8 mouse cellular contexts compared by ENCODE assay signal in genomic region chr16:30821191-30821910, GRCm38 (mm10).
DNase-seq lines count a peak whose midpoint lies in the region; ATAC-seq and TF ChIP-seq lines count a peak whose summit lies in the region.

No protein-coding gene starts in this region.

- TF ChIP-seq CTCF in lung, postnatal 0 days (IDR thresholded peaks at IDR 0.05) = no peak

- 3% methylated on average over 17 of the region's 17 CpGs for WGBS in embryonic facial prominence, embryonic 14.5 days
- 9% methylated on average over 17 of the region's 17 CpGs for WGBS in heart, embryonic 14.5 days
- WGBS in kidney, embryonic 16.5 days = 3% methylated on average over 17 of the region's 17 CpGs
- WGBS in lung, postnatal 0 days = 4% methylated on average over 17 of the region's 17 CpGs

- peak overlapping the region; percentile 18 for H3K4me3 ChIP-seq in embryonic facial prominence, embryonic 14.5 days (ENCODE audit: low read depth, low read length)
- H3K4me3 ChIP-seq in heart, embryonic 14.5 days (ENCODE audit: control insufficient read depth in 1 of 2, insufficient read depth in 1 of 2, low read depth in 1 of 2, low read length in 2 of 2) = peak overlapping the region; percentile 19 to 25
- H3K4me3 ChIP-seq in kidney, embryonic 16.5 days (ENCODE audit: low read length) = peak overlapping the region; percentile 22
- peak overlapping the region; percentile 4; the same call in 1 of the 2 replicates for H3K4me3 ChIP-seq in lung, postnatal 0 days (ENCODE audit: low read depth, low read length)

- peak; percentile 11 to 36 for DNase-seq in cerebellum, postnatal 25 days
- DNase-seq in cerebellum, adult 9-11 months = no peak
- peak; percentile 88 for DNase-seq in embryonic facial prominence, embryonic 14.5 days (ENCODE audit: low spot score)
- DNase-seq in lung, postnatal 0 days (ENCODE audit: low spot score) = peak; percentile 87
- peak; percentile 28 for DNase-seq in right cerebral cortex, postnatal 4 days

- H3K9me3 ChIP-seq in embryonic facial prominence, embryonic 14.5 days (ENCODE audit: control insufficient read depth, low read length) = no peaks in the 10 kb centered on the region
- no peaks in the 10 kb centered on the region for H3K9me3 ChIP-seq in heart, embryonic 14.5 days (ENCODE audit: control insufficient read depth, low read length)
- no peaks in the 10 kb centered on the region for H3K9me3 ChIP-seq in kidney, embryonic 16.5 days (ENCODE audit: low read length)
- H3K9me3 ChIP-seq in lung, postnatal 0 days (ENCODE audit: low read length) = no peaks in the 10 kb centered on the region

- peak overlapping the region; percentile 74 for H3K27ac ChIP-seq in embryonic facial prominence, embryonic 14.5 days (replicated peaks; ENCODE audit: low read depth, low read length)
- peak overlapping the region; percentile 75 to 85 for H3K27ac ChIP-seq in heart, embryonic 14.5 days (replicated peaks in 1 of 2; ENCODE audit: control insufficient read depth in 1 of 2, insufficient read depth in 1 of 2, low read depth in 2 of 2, low read length in 2 of 2)
- peak overlapping the region; percentile 95 for H3K27ac ChIP-seq in kidney, embryonic 16.5 days (ENCODE audit: low read length)
- peak overlapping the region; percentile 60 for H3K27ac ChIP-seq in lung, postnatal 0 days (ENCODE audit: low read length)

- TF ChIP-seq EP300 in lung, postnatal 0 days (IDR thresholded peaks at IDR 0.05) = peak; percentile 53; the same call in 1 of the 2 replicates

- H3K9ac ChIP-seq in embryonic facial prominence, embryonic 14.5 days (ENCODE audit: low read depth, low read length) = peak overlapping the region; percentile 35
- peak overlapping the region; percentile 57 for H3K9ac ChIP-seq in heart, embryonic 14.5 days (ENCODE audit: low read length)
- peak overlapping the region; percentile 53; the same call in 1 of the 2 replicates for H3K9ac ChIP-seq in kidney, embryonic 16.5 days (replicated peaks; ENCODE audit: low read length)
- no peak overlapping the region for H3K9ac ChIP-seq in lung, postnatal 0 days (replicated peaks; ENCODE audit: low read depth)

- no peaks in the 10 kb centered on the region for H3K36me3 ChIP-seq in embryonic facial prominence, embryonic 14.5 days (ENCODE audit: control insufficient read depth, insufficient read depth, low read length)
- no peaks in the 10 kb centered on the region for H3K36me3 ChIP-seq in heart, embryonic 14.5 days (ENCODE audit: control insufficient read depth, insufficient read depth, low read length)
- H3K36me3 ChIP-seq in kidney, embryonic 16.5 days (ENCODE audit: insufficient read depth, low read length) = no peaks in the 10 kb centered on the region
- no peaks in the 10 kb centered on the region for H3K36me3 ChIP-seq in lung, postnatal 0 days (ENCODE audit: insufficient read depth, low read length)

- H3K4me2 ChIP-seq in embryonic facial prominence, embryonic 14.5 days (ENCODE audit: low read depth, low read length) = peak overlapping the region; percentile 48
- H3K4me2 ChIP-seq in heart, embryonic 14.5 days (ENCODE audit: low read length) = peak overlapping the region; percentile 64
- peak overlapping the region; percentile 50 for H3K4me2 ChIP-seq in kidney, embryonic 16.5 days (replicated peaks; ENCODE audit: low read depth, low read length)
- H3K4me2 ChIP-seq in lung, postnatal 0 days (replicated peaks; ENCODE audit: low read depth, low read length) = peak overlapping the region; percentile 54

- peaks cover 18% of the 10 kb centered on the region for H3K4me1 ChIP-seq in embryonic facial prominence, embryonic 14.5 days (ENCODE audit: control insufficient read depth, insufficient read depth, low read length)
- H3K4me1 ChIP-seq in heart, embryonic 14.5 days (ENCODE audit: control insufficient read depth in 2 of 2, insufficient read depth in 2 of 2, low read length in 2 of 2) = peaks cover 23 to 27% of the 10 kb centered on the region in 2 experiments
- H3K4me1 ChIP-seq in kidney, embryonic 16.5 days (ENCODE audit: insufficient read depth, low read length) = peaks cover 35% of the 10 kb centered on the region
- peaks cover 14% of the 10 kb centered on the region for H3K4me1 ChIP-seq in lung, postnatal 0 days (ENCODE audit: insufficient read depth, low read depth, low read length)

- H3K27me3 ChIP-seq in embryonic facial prominence, embryonic 14.5 days (replicated peaks; ENCODE audit: control insufficient read depth, insufficient read depth, low read length) = no peaks in the 10 kb centered on the region
- no peaks in the 10 kb centered on the region for H3K27me3 ChIP-seq in heart, embryonic 14.5 days (ENCODE audit: control insufficient read depth, insufficient read depth, low read length)
- H3K27me3 ChIP-seq in kidney, embryonic 16.5 days (ENCODE audit: insufficient read depth, low read length) = no peaks in the 10 kb centered on the region
- no peaks in the 10 kb centered on the region for H3K27me3 ChIP-seq in lung, postnatal 0 days (replicated peaks; ENCODE audit: insufficient read depth, low read length)

- peak; percentile 88 for ATAC-seq in embryonic facial prominence, embryonic 14.5 days (ENCODE audit: low read depth)
- peak; percentile 59 for ATAC-seq in heart, embryonic 14.5 days (ENCODE audit: insufficient number of reproducible peaks, insufficient read depth, low FRiP score, low read depth)
- ATAC-seq in kidney, embryonic 16.5 days (ENCODE audit: low FRiP score, low TSS enrichment) = peak; percentile 85
- ATAC-seq in lung, postnatal 0 days = peak; percentile 87
- ATAC-seq in inflammation-experienced regulatory T-cells, adult 6 months = no peak
